8 mouse cellular contexts compared by ENCODE assay signal in genomic region chr7:126760391-126760802, GRCm38 (mm10). TPM values are rescaled to one million over a fixed set of nuclear protein-coding genes. Genes with fewer than 3 reads are reported as not detected.
DNase-seq lines count a peak whose midpoint lies in the region; ATAC-seq lines count a peak whose summit lies in the region.

No protein-coding gene starts in this region.

- DNase-seq in CD4-positive, CD25-positive, alpha-beta regulatory T cell, adult 2 months (ENCODE audit: low read depth, low spot score), result peak; percentile 7
- DNase-seq in cerebellum, adult 11-12 months, result peak; percentile 83
- DNase-seq in T-cell, adult 2 months (ENCODE audit: low spot score), result no peak

- H3K36me3 ChIP-seq in forebrain, embryonic 16.5 days (ENCODE audit: control insufficient read depth, insufficient read depth), result peaks cover 6% of the 10 kb centered on the region; the same call in 1 of the 2 replicates
- peaks cover 26% of the 10 kb centered on the region for H3K36me3 ChIP-seq in hindbrain, embryonic 12.5 days
- H3K36me3 ChIP-seq in limb, embryonic 15.5 days, result peaks cover 26% of the 10 kb centered on the region
- H3K36me3 ChIP-seq in neural tube, embryonic 13.5 days, result peaks cover 26% of the 10 kb centered on the region

- H3K4me2 ChIP-seq in forebrain, embryonic 16.5 days (ENCODE audit: low read length), result peak overlapping the region; percentile 85
- H3K4me2 ChIP-seq in hindbrain, embryonic 12.5 days (replicated peaks), result peak overlapping the region; percentile 88
- H3K4me2 ChIP-seq in limb, embryonic 15.5 days, result peak overlapping the region; percentile 90
- peak overlapping the region; percentile 90 for H3K4me2 ChIP-seq in neural tube, embryonic 13.5 days

- no peaks in the 10 kb centered on the region for H3K27me3 ChIP-seq in forebrain, embryonic 16.5 days (replicated peaks; ENCODE audit: control insufficient read depth, insufficient read depth, low read length)
- H3K27me3 ChIP-seq in hindbrain, embryonic 12.5 days, result no peaks in the 10 kb centered on the region
- H3K27me3 ChIP-seq in limb, embryonic 15.5 days, result no peaks in the 10 kb centered on the region
- H3K27me3 ChIP-seq in neural tube, embryonic 13.5 days, result no peaks in the 10 kb centered on the region

- H3K9ac ChIP-seq in forebrain, embryonic 16.5 days (replicated peaks; ENCODE audit: low read depth, low read length), result peak overlapping the region; percentile 95
- peak overlapping the region; percentile 90 for H3K9ac ChIP-seq in hindbrain, embryonic 12.5 days
- peak overlapping the region; percentile 78 for H3K9ac ChIP-seq in limb, embryonic 15.5 days
- H3K9ac ChIP-seq in neural tube, embryonic 13.5 days, result peak overlapping the region; percentile 91

- H3K27ac ChIP-seq in forebrain, embryonic 16.5 days (ENCODE audit: low read length), result peak overlapping the region; percentile 87
- H3K27ac ChIP-seq in hindbrain, embryonic 12.5 days, result peak overlapping the region; percentile 89
- H3K27ac ChIP-seq in limb, embryonic 15.5 days, result peak overlapping the region; percentile 89
- H3K27ac ChIP-seq in neural tube, embryonic 13.5 days (replicated peaks), result peak overlapping the region; percentile 92

- H3K4me1 ChIP-seq in forebrain, embryonic 16.5 days (replicated peaks; ENCODE audit: control insufficient read depth, insufficient read depth, low read length), result peaks cover 36% of the 10 kb centered on the region
- H3K4me1 ChIP-seq in hindbrain, embryonic 12.5 days, result peaks cover 30% of the 10 kb centered on the region
- H3K4me1 ChIP-seq in limb, embryonic 15.5 days, result peaks cover 36% of the 10 kb centered on the region
- peaks cover 43% of the 10 kb centered on the region for H3K4me1 ChIP-seq in neural tube, embryonic 13.5 days (replicated peaks)

- H3K4me3 ChIP-seq in forebrain, embryonic 16.5 days (replicated peaks; ENCODE audit: low read length), result peak overlapping the region; percentile 88
- H3K4me3 ChIP-seq in hindbrain, embryonic 12.5 days, result peak overlapping the region; percentile 74
- H3K4me3 ChIP-seq in limb, embryonic 15.5 days, result peak overlapping the region; percentile 78
- peak overlapping the region; percentile 80 for H3K4me3 ChIP-seq in neural tube, embryonic 13.5 days

- WGBS in forebrain, embryonic 16.5 days, result 27% methylated on average over 3 of the region's 3 CpGs
- WGBS in hindbrain, embryonic 12.5 days, result 21% methylated on average over 3 of the region's 3 CpGs
- WGBS in limb, embryonic 15.5 days, result 22% methylated on average over 3 of the region's 3 CpGs
- WGBS in neural tube, embryonic 13.5 days, result 27% methylated on average over 3 of the region's 3 CpGs

- no peaks in the 10 kb centered on the region for H3K9me3 ChIP-seq in forebrain, embryonic 16.5 days (ENCODE audit: control insufficient read depth, low read length)
- no peaks in the 10 kb centered on the region for H3K9me3 ChIP-seq in hindbrain, embryonic 12.5 days (replicated peaks)
- no peaks in the 10 kb centered on the region for H3K9me3 ChIP-seq in limb, embryonic 15.5 days
- H3K9me3 ChIP-seq in neural tube, embryonic 13.5 days, result no peaks in the 10 kb centered on the region

- no peak for ATAC-seq in CD4-positive, CD25-positive, alpha-beta regulatory T cell, adult 4 months
- ATAC-seq in forebrain, embryonic 16.5 days, result peak; percentile 6
- peak; percentile 7; the same call in 1 of the 2 replicates for ATAC-seq in hindbrain, embryonic 12.5 days (ENCODE audit: low FRiP score)
- no peak; the same call in 1 of the 2 replicates for ATAC-seq in limb, embryonic 15.5 days (ENCODE audit: insufficient number of reproducible peaks, low FRiP score, low TSS enrichment, low read depth)
- peak; percentile 20 for ATAC-seq in neural tube, embryonic 13.5 days (ENCODE audit: low read depth)

RNA-seq across cellular contexts. Expression of gene Mapk3, which starts 1.0 kb away (rescaled TPM):
- polyA plus RNA-seq in CD4-positive, CD25-positive, alpha-beta regulatory T cell, adult 4 months (2017; shearing (Covaris generic)), result 10 to 100 TPM; 16.9 to 17.8 TPM
- polyA plus RNA-seq in forebrain, embryonic 16.5 days (2015; fragmentation: Nextera tagmentation; extraction: Ambion mirVana), result 98.2 and 100.0 TPM in 2 replicates
- polyA plus RNA-seq in hindbrain, embryonic 12.5 days (2016; fragmentation: Nextera tagmentation; extraction: Ambion mirVana), result 63.6 and 67.8 TPM in 2 replicates
- polyA plus RNA-seq in limb, embryonic 15.5 days (2015; fragmentation: Nextera tagmentation; extraction: Ambion mirVana), result 65.2 and 68.3 TPM in 2 replicates
- polyA plus RNA-seq in neural tube, embryonic 13.5 days (2015; fragmentation: Nextera tagmentation; extraction: Ambion mirVana), result 97.6 and 108 TPM in 2 replicates

RNA-seq across cellular contexts. Expression of gene Gdpd3, which starts 5.7 kb away (rescaled TPM):
- polyA plus RNA-seq in CD4-positive, CD25-positive, alpha-beta regulatory T cell, adult 4 months (2017; shearing (Covaris generic)), result 10 to 100 TPM; 13.9 to 17.4 TPM
- polyA plus RNA-seq in forebrain, embryonic 16.5 days (2015; fragmentation: Nextera tagmentation; extraction: Ambion mirVana), result 1.3 and 2.6 TPM in 2 replicates
- polyA plus RNA-seq in hindbrain, embryonic 12.5 days (2016; fragmentation: Nextera tagmentation; extraction: Ambion mirVana), result 1.4 TPM in 2 replicates
- 16.8 and 17.7 TPM in 2 replicates for polyA plus RNA-seq in limb, embryonic 15.5 days (2015; fragmentation: Nextera tagmentation; extraction: Ambion mirVana)
- polyA plus RNA-seq in neural tube, embryonic 13.5 days (2015; fragmentation: Nextera tagmentation; extraction: Ambion mirVana), result 0.56 and 1.5 TPM in 2 replicates

RNA-seq across cellular contexts. Expression of gene Ypel3, which starts 16.4 kb away (rescaled TPM):
- polyA plus RNA-seq in CD4-positive, CD25-positive, alpha-beta regulatory T cell, adult 4 months (2017; shearing (Covaris generic)), result 10 to 100 TPM; 58.4 to 83.8 TPM
- 199 and 202 TPM in 2 replicates for polyA plus RNA-seq in forebrain, embryonic 16.5 days (2015; fragmentation: Nextera tagmentation; extraction: Ambion mirVana)
- polyA plus RNA-seq in hindbrain, embryonic 12.5 days (2016; fragmentation: Nextera tagmentation; extraction: Ambion mirVana), result 140 and 144 TPM in 2 replicates
- 117 and 122 TPM in 2 replicates for polyA plus RNA-seq in limb, embryonic 15.5 days (2015; fragmentation: Nextera tagmentation; extraction: Ambion mirVana)
- polyA plus RNA-seq in neural tube, embryonic 13.5 days (2015; fragmentation: Nextera tagmentation; extraction: Ambion mirVana), result 204 and 215 TPM in 2 replicates

RNA-seq across cellular contexts. Expression of gene Tbx6, which starts 20.9 kb away (rescaled TPM):
- 1 to 10 TPM; 5.9 to 7.5 TPM for polyA plus RNA-seq in CD4-positive, CD25-positive, alpha-beta regulatory T cell, adult 4 months (2017; shearing (Covaris generic))
- 0.73 and 0.86 TPM in 2 replicates for polyA plus RNA-seq in forebrain, embryonic 16.5 days (2015; fragmentation: Nextera tagmentation; extraction: Ambion mirVana)
- 0.48 and 1.1 TPM in 2 replicates for polyA plus RNA-seq in hindbrain, embryonic 12.5 days (2016; fragmentation: Nextera tagmentation; extraction: Ambion mirVana)
- polyA plus RNA-seq in limb, embryonic 15.5 days (2015; fragmentation: Nextera tagmentation; extraction: Ambion mirVana), result 0.37 and 0.46 TPM in 2 replicates
- 0.25 and 0.66 TPM in 2 replicates for polyA plus RNA-seq in neural tube, embryonic 13.5 days (2015; fragmentation: Nextera tagmentation; extraction: Ambion mirVana)

RNA-seq across cellular contexts. Expression of gene Ppp4c, which starts 31.9 kb away (rescaled TPM):
- polyA plus RNA-seq in CD4-positive, CD25-positive, alpha-beta regulatory T cell, adult 4 months (2017; shearing (Covaris generic)), result 100 to 1,000 TPM; 139 to 140 TPM
- 196 and 202 TPM in 2 replicates for polyA plus RNA-seq in forebrain, embryonic 16.5 days (2015; fragmentation: Nextera tagmentation; extraction: Ambion mirVana)
- polyA plus RNA-seq in hindbrain, embryonic 12.5 days (2016; fragmentation: Nextera tagmentation; extraction: Ambion mirVana), result 286 and 294 TPM in 2 replicates
- polyA plus RNA-seq in limb, embryonic 15.5 days (2015; fragmentation: Nextera tagmentation; extraction: Ambion mirVana), result 212 and 227 TPM in 2 replicates
- 216 and 230 TPM in 2 replicates for polyA plus RNA-seq in neural tube, embryonic 13.5 days (2015; fragmentation: Nextera tagmentation; extraction: Ambion mirVana)

Comparison
In these comparisons a context has a peak if more than half of its experiments do, and no peak if none do; other contexts are left out.
1. ATAC-seq: peak in forebrain, embryonic 16.5 days (single experiment), hindbrain, embryonic 12.5 days (single experiment) and neural tube, embryonic 13.5 days (single experiment); none in CD4-positive, CD25-positive, alpha-beta regulatory T cell, adult 4 months (single experiment) and limb, embryonic 15.5 days (single experiment).
2. Peak in every context shown above with its lines, with median percentiles within 50 percentile points of each other: H3K27ac ChIP-seq, H3K4me2 ChIP-seq, H3K4me3 ChIP-seq and H3K9ac ChIP-seq.